8 mouse cellular contexts compared by ENCODE assay signal in genomic region chr11:70844559-70845456, GRCm38 (mm10). TPM values are rescaled to one million over a fixed set of nuclear protein-coding genes. Genes with fewer than 3 reads are reported as not detected.
DNase-seq lines count a peak whose midpoint lies in the region; ATAC-seq lines count a peak whose summit lies in the region.

Rabep1 (plus strand) TSS chr11:70844778.

- peaks cover 54% of the 10 kb centered on the region for H3K79me2 ChIP-seq in macrophage (ENCODE audit: inconsistent target)

- peak within 1 kb of the TSS; percentile 88 for H3K4me2 ChIP-seq in hindbrain, embryonic 16.5 days (ENCODE audit: low read length)

- peak within 1 kb of the TSS; percentile 98 for H3K9ac ChIP-seq in hindbrain, embryonic 16.5 days (ENCODE audit: low read depth, low read length)

- no peaks in the 10 kb centered on the region for H3K36me3 ChIP-seq in hindbrain, embryonic 16.5 days (ENCODE audit: control insufficient read depth, insufficient read depth, low read length)
- no peaks in the 10 kb centered on the region for H3K36me3 ChIP-seq in macrophage (ENCODE audit: inconsistent target)

- H3K27me3 ChIP-seq in hindbrain, embryonic 16.5 days (replicated peaks; ENCODE audit: control insufficient read depth, insufficient read depth, low read length): no peaks in the 10 kb centered on the region

- peak within 1 kb of the TSS; percentile 98 for H3K4me3 ChIP-seq in hindbrain, embryonic 16.5 days (ENCODE audit: low read length)
- peak within 1 kb of the TSS; percentile 70 for H3K4me3 ChIP-seq in macrophage (ENCODE audit: inconsistent target)

- peak; percentile 94 for DNase-seq in R1 (ENCODE audit: low read depth, low spot score)
- peak; percentile 97 to 99 for DNase-seq in cerebellum, postnatal 25 days
- peak; percentile 88 to 94 for DNase-seq in frontal cortex, postnatal 36 days (ENCODE audit: low spot score in 2 of 2)
- peak; percentile 95 to 96 for DNase-seq in left cerebral cortex, adult 18-20 months (ENCODE audit: low spot score in 2 of 2)
- DNase-seq in right cerebral cortex, adult 18-20 months: peak; percentile 93
- DNase-seq in urinary bladder, postnatal 10 days (ENCODE audit: low spot score): peak; percentile 89

- peak; percentile 96 for ATAC-seq in hindbrain, embryonic 16.5 days

- H3K27ac ChIP-seq in hindbrain, embryonic 16.5 days (ENCODE audit: low read depth, low read length): peak within 1 kb of the TSS; percentile 89
- H3K27ac ChIP-seq in macrophage: peak within 1 kb of the TSS; percentile 61

- H3K9me3 ChIP-seq in hindbrain, embryonic 16.5 days (ENCODE audit: control insufficient read depth, low read length): no peaks in the 10 kb centered on the region

- WGBS in hindbrain, embryonic 16.5 days: under 1% methylated on average over 70 of the region's 88 CpGs
- WGBS in macrophage (ENCODE audit: missing documents): under 1% methylated on average over 72 of the region's 88 CpGs

- H3K4me1 ChIP-seq in hindbrain, embryonic 16.5 days (ENCODE audit: control insufficient read depth, insufficient read depth, low read depth, low read length): peaks cover 18% of the 10 kb centered on the region

RNA-seq across cellular contexts. Expression of gene Rabep1, which starts in this region (rescaled TPM):
- polyA plus RNA-seq in hindbrain, embryonic 16.5 days (2015; fragmentation: Nextera tagmentation; extraction: Ambion mirVana): 77.1 and 88.1 TPM in 2 replicates
- total RNA-seq in left cerebral cortex, adult 18-20 months (2021): 100 to 1,000 TPM; 140 TPM
- 100 to 1,000 TPM; 107 to 236 (median 170) TPM for total RNA-seq in macrophage (2018; cell fraction: chromatin; rRNA removed)
- total RNA-seq in macrophage (2018; cell fraction: cytosol; rRNA removed): 10 to 100 TPM; 37.8 to 63.8 (median 49.3) TPM
- total RNA-seq in macrophage (2018; cell fraction: nucleus; rRNA removed): 100 to 1,000 TPM in 13 of 26 experiments, 10 to 100 TPM in 13; 58.5 to 165 (median 99.2) TPM
- 27.9 to 38.0 TPM (median 32.0 TPM) in 3 replicates for polyA plus RNA-seq in macrophage (2018)

Comparison
In these comparisons a context has a peak if more than half of its experiments do, and no peak if none do; other contexts are left out.
1. Peak in every context shown above with its lines: DNase-seq, ATAC-seq, H3K4me3 ChIP-seq and H3K27ac ChIP-seq.